Mouse (Mus musculus): ENCODE data around the gene Gm21936. TPM values are rescaled to one million over a fixed set of nuclear protein-coding genes. Genes with fewer than 3 reads are reported as not detected.
"Not testable (repeated sequence)": the region's sequence is repeated elsewhere in the genome, so short reads cannot be mapped to it uniquely, and the experiment has no call there.

Gm21936 gene
- total RNA-seq (2021) = not detected

GRCm38 (mm10) chr12:87795212-87795611 lies at the start of gene Gm21936:
Gene Gm21936 (plus strand): TSS chr12:87795512.
- DNase-seq (ENCODE audit: extremely low spot score in 1 of 2, low spot score in 1 of 2) = not testable (repeated sequence)

- DNase-seq (ENCODE audit: extremely low spot score in 1 of 2, low spot score in 1 of 2) = not testable (repeated sequence)
Observed at GRCm38 (mm10) chr12:87775655-87776054, 19.7 kb upstream of the Gm21936 start, which contains the start of gene Gm21319. Gene Gm21319 (minus strand): TSS chr12:87775755.

GRCm38 (mm10) chr12:87797971-87798370 lies 2.7 kb downstream of the Gm21936 start:
- not testable (repeated sequence) for DNase-seq (ENCODE audit: extremely low spot score in 1 of 2, low spot score in 1 of 2)

- not testable (repeated sequence) for DNase-seq (ENCODE audit: extremely low spot score in 1 of 2, low spot score in 1 of 2)
Observed at GRCm38 (mm10) chr12:87816277-87816676, 21.0 kb downstream of the Gm21936 start, which contains the start of gene BB287469. Gene BB287469 (plus strand): TSS chr12:87816577.

- DNase-seq (ENCODE audit: extremely low spot score in 1 of 2, low spot score in 1 of 2) = not testable (repeated sequence)
Observed at GRCm38 (mm10) chr12:87842239-87842638, 46.9 kb downstream of the Gm21936 start, which contains the start of gene Gm2001. Gene Gm2001 (minus strand): TSS chr12:87842339.

Other genes with a start within 250 kb of the Gm21936 start
- gene Oog1, start 192.8 kb upstream of the Gm21936 start, total RNA-seq (2021) = not detected
- gene Gm4027, start 176.6 kb upstream of the Gm21936 start, total RNA-seq (2021) = not detected
- not detected for gene Gm16381, start 150.9 kb upstream of the Gm21936 start, total RNA-seq (2021)
- not detected for gene Gm21319, start 19.8 kb upstream of the Gm21936 start, total RNA-seq (2021)
- gene BB287469, start 21.1 kb downstream of the Gm21936 start, total RNA-seq (2021) = not detected
- gene Gm2001, start 46.8 kb downstream of the Gm21936 start, total RNA-seq (2021) = not detected
- gene Gm2016, start 78.6 kb downstream of the Gm21936 start, total RNA-seq (2021) = not detected
- not detected for gene Gm2022, start 99.9 kb downstream of the Gm21936 start, total RNA-seq (2021)
- not detected for gene Gm2035, start 124.3 kb downstream of the Gm21936 start, total RNA-seq (2021)
- not detected for gene Gm2042, start 158.6 kb downstream of the Gm21936 start, total RNA-seq (2021)
- gene Gm2075, start 216.3 kb downstream of the Gm21936 start, total RNA-seq (2021) = not detected
- gene Gm6803, start 223.3 kb downstream of the Gm21936 start, total RNA-seq (2021) = not detected
- not detected for gene Gm2056, start 231.5 kb downstream of the Gm21936 start, total RNA-seq (2021)